Mouse (Mus musculus) leukemia stem cell, adult 10-12 weeks (primary cell): ENCODE results near the gene Mrpl24. TPM values are rescaled to one million over a fixed set of nuclear protein-coding genes. Genes with fewer than 3 reads are reported as not detected.

ENCODE experiments used
- polyA plus RNA-seq: library from polyadenylated mRNA; stranded (reverse); fragments of >175 nt; gene quantifications from 2 replicates; pipeline ENCODE4 v1.2.3, GENCODE M21; 2012; ENCODE audit warnings: low replicate concordance

Mrpl24 gene
- polyA plus RNA-seq, result 3.9 and 12.2 TPM in 2 replicates

DNA sequence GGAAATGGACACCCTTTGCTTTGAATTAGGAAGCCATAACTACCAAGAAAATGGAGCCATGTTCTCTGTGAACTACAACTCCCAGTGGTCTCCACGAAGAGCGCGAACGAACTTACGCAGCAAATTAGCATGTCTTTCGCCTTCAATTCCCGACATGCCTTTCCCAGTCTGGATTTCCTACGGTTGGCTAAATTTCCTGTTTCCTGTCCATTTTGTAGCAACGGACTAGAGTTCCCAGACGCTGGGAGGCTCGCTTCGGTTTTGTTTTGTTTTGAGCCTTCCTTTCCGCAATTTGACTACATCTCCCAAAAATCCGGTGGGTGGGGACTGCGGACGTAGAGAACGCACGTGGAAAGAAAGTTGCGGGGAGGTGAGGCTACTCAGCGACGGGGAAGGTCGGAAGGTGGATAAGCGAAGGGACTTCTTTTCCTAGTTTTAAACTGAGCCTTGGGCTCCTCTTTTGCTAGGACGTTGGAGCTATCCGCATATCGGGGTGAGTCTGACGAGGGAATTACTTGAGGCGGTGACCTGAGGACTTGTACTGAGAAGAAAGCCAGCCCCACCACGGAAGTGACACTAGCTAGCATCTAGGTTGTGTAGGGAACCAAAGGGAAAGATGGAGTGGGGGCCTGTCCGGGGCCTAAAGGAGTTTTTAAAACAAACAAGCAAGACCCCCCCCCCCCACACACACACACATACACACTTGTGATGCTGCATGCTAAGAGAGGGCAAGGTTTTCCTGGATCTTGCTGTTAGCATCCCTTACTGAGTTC is at the start of gene Mrpl24:
Gene Mrpl24, plus strand, starts transcription at position 171 of the 773 bp plus-strand sequence.

DNA sequence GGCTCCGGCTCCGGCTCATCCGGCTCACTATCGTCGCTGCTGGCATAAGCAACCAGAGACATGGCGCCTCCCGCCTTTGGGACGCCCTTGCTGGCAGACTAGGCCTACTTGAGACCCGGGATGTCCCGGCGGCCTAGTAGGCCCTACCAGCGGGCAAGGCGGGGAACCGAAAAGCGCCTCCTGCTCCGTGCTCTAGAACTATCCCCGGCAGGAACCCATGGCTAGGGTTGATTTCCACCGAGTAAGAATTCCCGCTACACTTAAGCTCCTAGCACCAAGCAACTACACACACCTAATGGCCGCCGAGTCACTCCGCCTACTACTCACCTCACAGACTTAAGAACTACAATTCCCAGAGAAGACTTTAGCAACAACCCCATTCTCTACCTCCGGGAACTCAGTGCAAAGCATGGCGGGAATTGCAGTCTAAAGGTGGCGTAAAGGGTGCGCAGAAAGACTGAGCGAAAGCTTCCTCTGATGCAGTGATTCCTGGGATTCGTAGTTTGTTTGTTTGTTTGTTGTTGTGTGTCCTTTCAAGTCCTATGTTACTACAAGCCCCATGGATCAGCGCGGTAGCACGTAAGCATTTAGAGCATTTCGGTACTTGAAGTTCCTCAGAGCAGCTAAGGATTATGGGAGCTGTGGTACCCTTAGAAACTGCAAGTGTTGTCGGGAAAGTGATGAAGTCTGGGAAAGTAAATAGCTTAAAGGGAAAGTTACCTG is 33.9 kb upstream of the Mrpl24 start, which contains the start of gene Prcc:
Gene Prcc, minus strand, starts transcription at position 328 of the 723 bp plus-strand sequence.

DNA sequence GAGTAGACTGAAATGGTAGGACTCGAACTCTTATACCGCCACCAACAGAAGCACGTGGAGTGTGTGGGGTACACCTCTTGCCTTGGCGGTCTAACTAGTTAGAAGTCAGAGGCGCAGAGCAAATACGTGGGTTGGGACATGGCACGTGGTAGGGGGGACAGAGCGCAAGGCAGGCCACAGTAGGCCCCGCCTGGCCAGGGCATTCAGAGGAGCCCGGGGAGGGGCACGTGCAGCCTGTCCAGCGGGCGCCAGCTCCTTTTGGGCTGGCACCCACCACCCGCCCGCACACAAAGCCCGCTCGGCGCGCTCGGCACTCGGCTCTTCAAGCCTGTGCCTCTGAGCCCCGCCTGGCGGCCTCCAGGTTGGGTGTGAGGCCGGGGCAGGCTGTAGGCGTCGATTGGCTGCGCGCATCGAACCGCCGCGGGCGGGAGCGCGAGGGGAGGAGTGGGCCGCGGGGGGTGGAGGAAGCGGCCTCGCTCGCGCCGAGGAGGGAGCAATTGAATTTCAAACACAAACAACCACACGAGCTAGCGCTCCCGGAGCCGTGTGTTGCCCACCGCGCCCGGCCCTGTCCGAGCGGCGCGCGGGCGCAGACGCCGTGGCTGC is 13.3 kb upstream of the Mrpl24 start, which contains the start of gene Hdgf:
Gene Hdgf, plus strand, starts transcription at position 442 of the 606 bp plus-strand sequence.

DNA sequence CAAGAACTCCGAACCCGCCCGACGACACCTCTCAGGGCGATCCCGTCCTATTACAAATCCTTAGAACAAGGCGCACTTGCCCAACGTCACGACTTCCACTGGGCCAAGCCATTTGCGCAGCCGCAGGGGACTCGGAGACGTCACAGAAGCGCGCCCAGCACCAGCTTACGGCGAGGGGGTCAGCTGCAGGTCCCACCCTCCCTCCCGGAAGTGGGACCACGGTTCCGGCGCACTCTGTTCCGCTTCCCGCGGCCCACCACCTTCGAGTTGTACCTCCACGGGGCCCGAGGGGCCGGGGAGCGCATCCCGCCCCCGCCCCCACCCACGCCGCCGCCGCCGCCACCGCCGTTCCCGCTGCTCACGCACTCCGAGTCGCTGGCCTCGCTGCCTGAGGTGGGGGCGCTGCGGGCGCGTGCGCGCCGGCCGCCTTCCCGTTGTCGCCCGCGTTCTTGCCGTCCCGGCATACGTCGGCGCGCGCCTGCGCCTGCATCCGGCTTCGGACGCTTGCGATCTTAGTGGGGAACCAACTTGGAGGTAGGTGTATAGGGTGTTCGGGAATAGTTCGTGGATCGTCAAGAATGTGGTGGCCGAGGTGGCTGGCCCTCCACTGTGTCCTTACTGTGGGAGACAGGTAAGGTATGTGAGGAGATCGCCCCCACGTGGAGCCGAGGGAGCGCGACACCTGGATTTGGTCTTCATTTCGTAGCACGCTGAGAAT is 10.9 kb downstream of the Mrpl24 start, which contains the start of the genes Isg20l2 and Rrnad1:
Gene Isg20l2, plus strand, starts transcription at position 237 of the 718 bp plus-strand sequence.
Gene Rrnad1, minus strand, starts transcription at position 640 of the 718 bp plus-strand sequence.

DNA sequence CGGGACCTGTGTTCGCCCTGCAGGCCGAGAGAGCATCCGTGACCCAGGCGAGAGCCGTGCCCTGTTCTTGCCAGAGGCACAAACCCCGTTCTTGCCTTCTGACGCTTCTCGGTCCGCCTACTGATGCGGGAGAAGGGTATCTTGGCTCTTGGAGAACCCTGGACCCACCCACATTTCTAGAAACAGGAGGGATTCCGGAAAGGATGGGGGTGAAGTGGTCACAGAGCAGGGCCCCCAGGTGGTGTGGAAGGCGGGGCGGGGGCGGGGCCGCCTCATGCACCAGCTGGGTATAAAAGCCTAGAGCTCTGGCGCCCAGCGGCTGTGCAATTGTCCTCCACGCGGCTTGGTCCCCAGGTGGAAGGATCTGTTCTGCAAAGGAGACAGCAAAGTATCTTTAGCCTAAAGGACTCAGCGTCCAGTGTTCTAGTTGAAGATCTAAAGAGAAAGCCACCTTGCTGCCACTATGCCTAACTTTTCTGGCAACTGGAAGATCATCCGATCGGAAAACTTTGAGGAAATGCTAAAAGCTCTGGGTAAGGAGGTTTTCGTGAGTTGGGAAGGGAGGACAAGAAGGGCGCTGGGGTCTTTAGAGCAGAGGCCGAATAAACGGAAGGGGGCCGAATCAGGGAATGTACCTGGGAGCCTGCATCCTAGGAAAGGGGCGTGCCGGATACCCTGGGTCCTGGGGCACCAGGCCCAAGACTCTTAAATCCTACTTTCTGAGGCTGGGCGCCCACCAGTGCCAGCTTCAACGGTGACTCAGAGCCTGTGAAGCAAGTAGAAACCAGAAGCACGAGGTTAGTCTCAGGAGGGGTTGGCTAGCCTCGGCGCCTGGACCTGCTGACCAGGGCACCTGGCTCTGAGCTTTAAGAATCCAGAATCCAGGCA is 29.3 kb downstream of the Mrpl24 start, which contains the start of gene Crabp2:
Gene Crabp2, plus strand, starts transcription at position 289 of the 888 bp plus-strand sequence.

DNA sequence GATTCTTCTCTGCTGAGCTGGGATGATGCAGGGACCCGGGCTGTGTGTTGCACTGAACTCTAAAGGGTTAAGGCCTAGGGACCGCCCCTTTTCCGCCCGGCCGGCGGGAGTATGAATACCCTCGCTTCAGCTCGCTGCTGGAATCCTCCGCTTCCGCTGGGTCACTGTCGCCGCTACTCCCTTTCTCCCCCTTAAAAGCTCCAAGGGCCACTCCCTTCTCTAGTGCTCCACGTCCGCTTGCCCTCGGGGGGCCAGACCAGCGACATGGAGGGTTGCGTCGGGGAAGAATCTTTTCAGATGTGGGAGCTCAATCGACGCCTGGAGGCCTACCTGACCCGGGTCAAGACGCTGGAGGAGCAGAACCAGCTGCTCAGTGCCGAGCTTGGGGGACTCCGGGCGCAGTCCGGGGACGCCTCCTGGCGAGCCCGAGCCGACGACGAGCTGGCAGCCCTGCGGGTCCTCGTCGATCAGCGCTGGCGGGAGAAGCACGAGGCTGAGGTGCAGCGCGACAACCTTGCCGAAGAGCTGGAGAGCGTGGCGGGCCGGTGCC is 51.7 kb downstream of the Mrpl24 start, which contains the start of gene Nes:
Gene Nes, plus strand, starts transcription at position 140 of the 550 bp plus-strand sequence.

Other genes starting within 250 kb of the Mrpl24 start
- gene Lrrc71, start 170.9 kb upstream of the Mrpl24 start, polyA plus RNA-seq, result 2.1 TPM in 1 of 2 replicates, not detected in the other
- gene Ntrk1, start 124.3 kb upstream of the Mrpl24 start, polyA plus RNA-seq, result 0.07 TPM in 1 of 2 replicates, not detected in the other
- 0.07 and 0.25 TPM in 2 replicates for gene Insrr, start 122.6 kb upstream of the Mrpl24 start, polyA plus RNA-seq
- gene Pear1, start 95.2 kb upstream of the Mrpl24 start, polyA plus RNA-seq, result 27.1 and 31.2 TPM in 2 replicates
- gene Sh2d2a, start 72.8 kb upstream of the Mrpl24 start, polyA plus RNA-seq, result 5.7 and 12.1 TPM in 2 replicates
- gene Prcc, start 33.9 kb upstream of the Mrpl24 start, polyA plus RNA-seq, result 82.3 and 132 TPM in 2 replicates
- 767 and 952 TPM in 2 replicates for gene Hdgf, start 13.2 kb upstream of the Mrpl24 start, polyA plus RNA-seq
- 13.1 and 20.4 TPM in 2 replicates for gene Isg20l2, start 10.8 kb downstream of the Mrpl24 start, polyA plus RNA-seq
- 8.5 and 26.9 TPM in 2 replicates for gene Rrnad1, start 11.2 kb downstream of the Mrpl24 start, polyA plus RNA-seq
- gene Crabp2, start 29.2 kb downstream of the Mrpl24 start, polyA plus RNA-seq, result not detected in 2 replicates
- 0.62 and 1.3 TPM in 2 replicates for gene Nes, start 51.6 kb downstream of the Mrpl24 start, polyA plus RNA-seq
- gene Bcan, start 80.7 kb downstream of the Mrpl24 start, polyA plus RNA-seq, result not detected in 2 replicates
- not detected in 2 replicates for gene Hapln2, start 108.1 kb downstream of the Mrpl24 start, polyA plus RNA-seq
- gene Gpatch4, start 123.6 kb downstream of the Mrpl24 start, polyA plus RNA-seq, result 6.3 and 10.8 TPM in 2 replicates
- 12.6 and 22.1 TPM in 2 replicates for gene Naxe, start 139.0 kb downstream of the Mrpl24 start, polyA plus RNA-seq
- gene Ttc24, start 158.8 kb downstream of the Mrpl24 start, polyA plus RNA-seq, result not detected in 2 replicates
- gene Iqgap3, start 162.5 kb downstream of the Mrpl24 start, polyA plus RNA-seq, result 5.7 and 16.2 TPM in 2 replicates
- 122 and 139 TPM in 2 replicates for gene Mef2d, start 222.9 kb downstream of the Mrpl24 start, polyA plus RNA-seq